Mouse (Mus musculus): Measurements from ENCODE around the gene 1700042G07Rik. TPM values are rescaled to one million over a fixed set of nuclear protein-coding genes. Genes with fewer than 3 reads are reported as not detected.

Gene 1700042G07Rik
- polyA plus RNA-seq, 1 experiment from 2014 or later: not detected

DNA sequence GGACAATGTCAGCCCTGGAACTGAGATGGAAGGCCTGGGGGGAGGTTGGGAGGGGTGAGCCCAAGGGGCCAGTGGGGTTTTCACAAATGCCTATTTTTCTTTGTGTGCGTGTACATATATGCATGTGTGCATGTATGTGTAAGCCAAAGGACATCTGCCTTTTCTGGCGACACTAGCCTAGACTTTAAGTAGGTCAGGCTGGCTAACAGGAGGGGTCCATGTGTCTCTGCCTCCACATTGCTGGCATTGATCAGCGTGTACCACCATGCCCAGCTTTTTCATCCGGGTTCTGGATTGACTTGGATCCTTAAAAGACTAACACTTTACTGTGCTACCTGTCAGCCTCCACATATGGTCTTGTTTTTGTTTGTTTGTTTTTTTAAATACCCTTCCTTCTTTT, 580 bp downstream of the 1700042G07Rik start:
- WGBS: 94% methylated on average over 4 of the region's 4 CpGs
- DNase-seq (ENCODE audit: low spot score) (no peak), ATAC-seq (ENCODE audit: low FRiP score) (no peak)
- H3K4me1 ChIP-seq (replicated peaks; ENCODE audit: control insufficient read depth, insufficient read depth, low read length): peaks cover 22% of the 10 kb centered on the region
- no peak overlapping the region for H3K27ac ChIP-seq
- H3K4me3 ChIP-seq (replicated peaks; ENCODE audit: low read length): no peak overlapping the region
- no peak overlapping the region for H3K9ac ChIP-seq
- no peaks in the 10 kb centered on the region for H3K36me3 ChIP-seq (replicated peaks; ENCODE audit: control insufficient read depth, insufficient read depth)
- H3K27me3 ChIP-seq (ENCODE audit: control insufficient read depth, insufficient read depth, low read length): no peaks in the 10 kb centered on the region
- no peak overlapping the region for H3K4me2 ChIP-seq (replicated peaks)
- no peaks in the 10 kb centered on the region for H3K9me3 ChIP-seq (ENCODE audit: control insufficient read depth, low read length)

DNA sequence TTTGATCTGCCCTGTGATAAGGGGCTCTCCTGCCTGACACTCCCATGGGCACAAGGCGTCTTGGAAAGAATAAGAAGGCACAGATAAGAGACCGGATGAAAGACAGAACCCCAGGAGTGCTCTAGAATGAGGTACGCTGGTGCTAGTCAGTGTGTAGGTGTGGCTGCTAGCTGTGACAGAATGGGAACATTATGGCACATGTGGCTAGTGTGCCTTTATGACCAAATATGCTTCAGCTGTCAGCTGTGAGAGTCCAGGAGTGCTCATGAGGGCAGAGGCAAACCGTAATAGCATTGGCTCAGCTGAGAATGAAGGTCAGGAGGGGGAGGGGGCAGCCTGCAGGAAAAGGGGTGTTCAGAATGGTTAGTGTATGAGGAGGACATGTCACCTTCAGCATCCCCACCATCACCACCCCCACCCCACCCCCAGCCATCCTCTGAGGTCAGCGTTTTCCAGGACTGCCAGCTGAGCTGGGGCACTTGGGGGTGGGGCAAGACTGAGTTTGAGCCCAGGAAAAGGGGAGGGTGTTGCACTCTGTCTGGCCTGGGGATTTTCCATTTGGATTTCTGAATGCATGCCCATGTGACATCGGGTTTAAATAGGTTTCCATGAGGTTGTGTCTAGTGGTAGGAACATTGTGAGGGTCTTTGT, 1.4 kb downstream of the 1700042G07Rik start:
- no peak overlapping the region for H3K4me2 ChIP-seq (replicated peaks)
- no peak overlapping the region for H3K9ac ChIP-seq
- no peaks in the 10 kb centered on the region for H3K36me3 ChIP-seq (replicated peaks; ENCODE audit: control insufficient read depth, insufficient read depth)
- H3K4me1 ChIP-seq (replicated peaks; ENCODE audit: control insufficient read depth, insufficient read depth, low read length): peaks cover 22% of the 10 kb centered on the region
- no peak overlapping the region for H3K4me3 ChIP-seq (replicated peaks; ENCODE audit: low read length)
- DNase-seq (ENCODE audit: low spot score) (no peak), ATAC-seq (ENCODE audit: low FRiP score) (no peak)
- H3K27me3 ChIP-seq (ENCODE audit: control insufficient read depth, insufficient read depth, low read length): no peaks in the 10 kb centered on the region
- WGBS: 49% methylated on average over 6 of the region's 6 CpGs
- no peak overlapping the region for H3K27ac ChIP-seq
- no peaks in the 10 kb centered on the region for H3K9me3 ChIP-seq (ENCODE audit: control insufficient read depth, low read length)

DNA sequence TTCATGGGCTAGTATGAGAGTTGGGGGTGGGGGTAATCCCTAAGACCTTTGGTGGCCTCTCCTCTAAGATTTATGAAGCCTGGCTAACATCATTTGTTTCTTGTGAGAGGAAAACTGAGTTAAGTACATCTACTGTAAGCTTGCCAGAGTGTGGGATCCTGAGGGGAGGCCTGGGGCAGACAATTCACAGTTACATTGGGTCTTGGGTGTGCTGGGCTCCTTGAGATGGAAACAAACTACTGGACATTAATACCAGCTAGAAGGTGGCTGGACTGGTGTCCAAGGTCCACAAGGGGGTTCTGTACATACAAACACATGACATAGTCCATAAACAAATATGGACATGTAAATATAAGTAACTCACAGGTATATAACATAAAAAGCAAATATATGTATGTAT, 2.0 kb downstream of the 1700042G07Rik start:
- Histone ChIP-seq H3K9ac (no peak overlapping the region), H3K4me1 (replicated peaks; ENCODE audit: control insufficient read depth, insufficient read depth, low read length) (peaks cover 22% of the 10 kb centered on the region), H3K4me2 (replicated peaks) (no peak overlapping the region), H3K4me3 (replicated peaks; ENCODE audit: low read length) (no peak overlapping the region), H3K27ac (no peak overlapping the region), H3K9me3 (ENCODE audit: control insufficient read depth, low read length) (no peaks in the 10 kb centered on the region), H3K27me3 (ENCODE audit: control insufficient read depth, insufficient read depth, low read length) (no peaks in the 10 kb centered on the region), H3K36me3 (replicated peaks; ENCODE audit: control insufficient read depth, insufficient read depth) (no peaks in the 10 kb centered on the region)
- DNase-seq (ENCODE audit: low spot score): no peak
- ATAC-seq (ENCODE audit: low FRiP score): no peak

DNA sequence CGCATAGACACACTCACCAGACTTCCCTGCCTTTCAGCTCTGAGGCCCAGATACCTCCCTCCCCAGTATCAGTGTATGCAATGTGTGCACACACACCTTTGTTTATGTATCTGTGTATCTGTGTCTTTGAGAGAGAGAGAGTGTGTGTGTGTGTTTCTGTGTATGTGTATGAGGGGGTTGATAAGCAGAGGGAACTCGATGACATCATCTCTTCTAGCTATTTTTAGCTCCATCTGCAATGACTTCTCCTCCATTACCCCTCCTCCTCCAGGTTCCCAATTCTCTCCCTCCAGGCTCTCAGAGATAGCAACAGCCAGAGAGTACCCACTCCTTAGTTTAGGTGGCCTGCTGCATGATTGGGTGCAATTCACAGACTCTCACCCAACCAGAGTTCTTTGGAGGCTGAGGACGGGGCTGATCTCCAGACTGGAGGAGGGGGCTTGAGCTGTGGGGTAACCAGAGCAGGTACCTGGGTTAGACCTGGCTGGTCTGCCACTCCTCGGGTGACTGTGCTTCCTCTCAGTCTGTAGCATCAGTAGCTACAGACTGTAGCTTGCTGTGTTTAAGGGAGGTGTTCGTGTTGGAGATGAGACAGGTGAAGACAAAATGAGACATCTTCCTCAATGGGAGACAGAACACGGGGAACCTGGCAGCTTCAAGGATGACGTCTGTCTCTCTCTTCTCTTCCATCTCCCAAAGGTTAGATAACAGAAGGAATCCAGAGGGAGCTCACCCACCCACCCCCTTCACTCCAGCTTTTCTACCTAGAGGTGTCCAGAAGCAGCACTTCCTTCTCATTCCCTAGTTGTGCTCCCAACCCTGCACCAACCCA, 2.8 kb downstream of the 1700042G07Rik start:
- 73% methylated on average over 7 of the region's 7 CpGs for WGBS
- H3K9ac ChIP-seq: peak overlapping the region; percentile 34; the same call in 1 of the 2 replicates
- DNase-seq (ENCODE audit: low spot score) (no peak), ATAC-seq (ENCODE audit: low FRiP score) (no peak)
- H3K4me1 ChIP-seq (replicated peaks; ENCODE audit: control insufficient read depth, insufficient read depth, low read length): peaks cover 22% of the 10 kb centered on the region
- H3K9me3 ChIP-seq (ENCODE audit: control insufficient read depth, low read length): no peaks in the 10 kb centered on the region
- H3K4me3 ChIP-seq (replicated peaks; ENCODE audit: low read length): no peak overlapping the region
- no peak overlapping the region; the same call in 1 of the 2 replicates for H3K4me2 ChIP-seq (replicated peaks)
- H3K36me3 ChIP-seq (replicated peaks; ENCODE audit: control insufficient read depth, insufficient read depth): no peaks in the 10 kb centered on the region
- peak overlapping the region; percentile 49; the same call in 1 of the 2 replicates for H3K27ac ChIP-seq
- H3K27me3 ChIP-seq (ENCODE audit: control insufficient read depth, insufficient read depth, low read length): no peaks in the 10 kb centered on the region

DNA sequence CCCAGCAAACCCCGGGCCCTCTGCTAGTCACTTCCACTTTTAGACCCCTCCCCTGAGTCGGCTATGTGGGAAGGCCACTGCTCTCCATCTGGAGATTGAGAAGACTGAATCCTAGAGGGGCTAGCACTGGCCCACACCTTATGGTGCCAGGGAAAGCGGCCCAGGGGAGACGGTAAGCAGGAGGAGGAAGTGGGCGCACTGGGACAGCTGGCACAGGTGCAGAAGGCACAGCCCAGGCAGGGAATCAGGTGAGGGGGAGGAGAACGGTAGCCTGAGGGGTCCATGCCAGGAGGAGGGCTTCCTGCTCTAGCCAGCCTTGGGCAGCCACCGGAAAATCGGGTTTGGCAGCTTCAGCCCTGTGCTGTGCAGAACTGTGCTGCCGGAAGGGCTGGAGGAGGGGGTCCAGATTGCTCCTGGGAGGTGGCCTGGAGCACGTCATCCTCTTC, 3.4 kb downstream of the 1700042G07Rik start:
- ATAC-seq (ENCODE audit: low FRiP score) (peak; percentile 90), DNase-seq (ENCODE audit: low spot score) (peak; percentile 60)
- Histone ChIP-seq H3K4me3 (replicated peaks; ENCODE audit: low read length) (no peak overlapping the region), H3K4me1 (replicated peaks; ENCODE audit: control insufficient read depth, insufficient read depth, low read length) (peaks cover 22% of the 10 kb centered on the region), H3K27ac (peak overlapping the region; percentile 49; the same call in 1 of the 2 replicates), H3K27me3 (ENCODE audit: control insufficient read depth, insufficient read depth, low read length) (no peaks in the 10 kb centered on the region), H3K9me3 (ENCODE audit: control insufficient read depth, low read length) (no peaks in the 10 kb centered on the region), H3K4me2 (replicated peaks) (peak overlapping the region; percentile 33), H3K36me3 (replicated peaks; ENCODE audit: control insufficient read depth, insufficient read depth) (no peaks in the 10 kb centered on the region), H3K9ac (peak overlapping the region; percentile 34)
- WGBS: 20% methylated on average over 10 of the region's 10 CpGs

DNA sequence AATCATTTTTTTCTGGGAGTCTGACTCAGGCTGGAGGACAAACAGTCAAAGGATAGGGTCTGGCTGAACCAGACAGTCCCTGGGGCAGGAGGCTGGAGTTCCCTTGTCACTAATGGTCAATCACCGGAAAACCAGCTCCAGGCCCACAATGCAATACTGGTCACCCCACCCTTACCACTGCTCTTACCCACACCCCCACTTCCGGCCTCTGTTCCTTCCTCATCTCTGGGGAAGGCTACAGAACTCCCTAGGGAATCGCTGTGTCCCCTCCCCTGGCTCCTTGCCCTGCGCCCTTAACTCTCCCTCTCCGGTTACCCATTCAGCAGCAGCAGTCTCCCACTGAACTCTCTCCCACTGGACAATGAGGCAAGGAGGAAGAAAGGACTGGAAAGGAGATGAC, 4.0 kb downstream of the 1700042G07Rik start:
- Histone ChIP-seq H3K36me3 (replicated peaks; ENCODE audit: control insufficient read depth, insufficient read depth) (no peaks in the 10 kb centered on the region), H3K4me3 (replicated peaks; ENCODE audit: low read length) (no peak overlapping the region), H3K4me1 (replicated peaks; ENCODE audit: control insufficient read depth, insufficient read depth, low read length) (peaks cover 22% of the 10 kb centered on the region), H3K27ac (peak overlapping the region; percentile 49; the same call in 1 of the 2 replicates), H3K9ac (no peak overlapping the region), H3K4me2 (replicated peaks) (peak overlapping the region; percentile 33), H3K9me3 (ENCODE audit: control insufficient read depth, low read length) (no peaks in the 10 kb centered on the region), H3K27me3 (ENCODE audit: control insufficient read depth, insufficient read depth, low read length) (no peaks in the 10 kb centered on the region)
- ATAC-seq (ENCODE audit: low FRiP score): 0 out of 2 replicates have a peak, but pooled peaks have one; percentile 36
- DNase-seq (ENCODE audit: low spot score): no peak
- 30% methylated on average over 4 of the region's 5 CpGs for WGBS

DNA sequence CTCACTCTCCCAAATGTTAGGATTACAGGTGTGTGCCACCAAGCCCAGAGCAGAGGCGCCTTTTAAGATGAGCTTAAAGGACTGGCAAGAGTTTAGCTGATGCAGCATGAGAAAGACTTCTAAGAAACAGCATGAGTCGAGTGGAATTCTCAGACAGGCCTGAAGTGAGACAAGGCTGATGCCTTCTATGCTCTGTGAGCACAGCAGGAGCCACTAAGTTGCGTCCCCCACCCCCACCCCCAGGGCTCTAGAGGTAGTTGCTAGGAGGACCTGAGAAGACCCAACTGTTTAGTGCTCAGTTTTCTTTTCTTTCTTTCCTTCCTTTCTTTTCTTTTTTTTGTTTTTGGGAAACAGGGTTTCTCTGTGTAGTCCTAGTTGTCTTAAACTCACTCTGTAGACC, 8.9 kb downstream of the 1700042G07Rik start:
- Histone ChIP-seq H3K9ac (no peak overlapping the region), H3K4me3 (replicated peaks; ENCODE audit: low read length) (no peak overlapping the region), H3K27ac (no peak overlapping the region), H3K27me3 (ENCODE audit: control insufficient read depth, insufficient read depth, low read length) (no peaks in the 10 kb centered on the region), H3K36me3 (replicated peaks; ENCODE audit: control insufficient read depth, insufficient read depth) (no peaks in the 10 kb centered on the region), H3K9me3 (ENCODE audit: control insufficient read depth, low read length) (no peaks in the 10 kb centered on the region), H3K4me2 (replicated peaks) (no peak overlapping the region), H3K4me1 (replicated peaks; ENCODE audit: control insufficient read depth, insufficient read depth, low read length) (0 out of 2 replicates have a peak, but pooled peaks cover 2% of the 10 kb centered on the region)
- DNase-seq (ENCODE audit: low spot score): no peak
- no peak for ATAC-seq (ENCODE audit: low FRiP score)
- WGBS: 26% methylated on average over 3 of the region's 3 CpGs

DNA sequence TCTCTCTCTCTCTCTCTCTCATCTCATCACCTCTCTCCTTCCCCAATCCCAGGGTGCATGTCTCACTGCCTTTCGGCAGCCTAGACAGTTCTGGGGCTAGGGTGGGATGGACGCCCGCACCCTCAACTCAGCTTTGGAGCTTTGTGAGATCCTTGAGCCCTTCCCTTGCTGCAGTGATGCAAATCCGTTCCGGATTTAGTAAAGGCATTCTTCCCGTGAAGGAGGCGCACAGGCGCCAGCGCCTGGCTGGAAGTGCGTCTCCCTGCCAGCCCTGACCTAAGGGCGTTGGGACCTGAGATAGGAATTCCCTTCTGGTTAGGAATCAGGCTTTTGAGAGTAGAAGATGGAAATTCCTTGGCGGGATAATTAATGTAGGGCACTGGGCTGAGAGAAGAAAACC, 9.6 kb downstream of the 1700042G07Rik start:
- H3K4me3 ChIP-seq (replicated peaks; ENCODE audit: low read length): no peak overlapping the region
- peak overlapping the region; percentile 33 for H3K4me2 ChIP-seq (replicated peaks)
- no peaks in the 10 kb centered on the region for H3K27me3 ChIP-seq (ENCODE audit: control insufficient read depth, insufficient read depth, low read length)
- ATAC-seq (ENCODE audit: low FRiP score) (no peak), DNase-seq (ENCODE audit: low spot score) (peak; percentile 28)
- 0 out of 2 replicates have a peak, but pooled peaks cover 2% of the 10 kb centered on the region for H3K4me1 ChIP-seq (replicated peaks; ENCODE audit: control insufficient read depth, insufficient read depth, low read length)
- H3K36me3 ChIP-seq (replicated peaks; ENCODE audit: control insufficient read depth, insufficient read depth): no peaks in the 10 kb centered on the region
- H3K9me3 ChIP-seq (ENCODE audit: control insufficient read depth, low read length): no peaks in the 10 kb centered on the region
- no peak overlapping the region for H3K27ac ChIP-seq
- 6% methylated on average over 12 of the region's 12 CpGs for WGBS
- no peak overlapping the region for H3K9ac ChIP-seq

DNA sequence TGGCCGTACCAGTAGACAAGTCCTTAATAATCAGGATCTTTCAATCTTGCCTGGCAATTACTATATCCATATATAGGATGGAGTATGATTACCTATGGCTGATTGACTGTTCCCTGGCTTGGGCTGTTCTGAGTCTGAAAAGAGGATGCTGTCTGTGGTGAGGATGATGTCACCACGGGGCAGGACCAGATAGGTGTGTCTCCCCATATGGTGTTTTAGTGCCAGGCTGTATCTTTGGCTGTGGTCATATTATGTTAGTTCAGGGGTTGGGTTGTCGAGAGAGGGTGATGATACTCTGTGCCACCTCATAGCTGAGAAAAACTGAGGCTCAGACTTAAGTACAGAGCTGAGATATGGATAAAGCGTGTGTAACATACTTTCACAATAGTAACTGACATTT, 11.9 kb downstream of the 1700042G07Rik start:
- Histone ChIP-seq H3K36me3 (replicated peaks; ENCODE audit: control insufficient read depth, insufficient read depth) (no peaks in the 10 kb centered on the region), H3K4me3 (replicated peaks; ENCODE audit: low read length) (no peak overlapping the region), H3K9ac (no peak overlapping the region), H3K4me1 (replicated peaks; ENCODE audit: control insufficient read depth, insufficient read depth, low read length) (0 out of 2 replicates have a peak, but pooled peaks cover 2% of the 10 kb centered on the region), H3K27me3 (ENCODE audit: control insufficient read depth, insufficient read depth, low read length) (no peaks in the 10 kb centered on the region), H3K9me3 (ENCODE audit: control insufficient read depth, low read length) (no peaks in the 10 kb centered on the region), H3K27ac (no peak overlapping the region), H3K4me2 (replicated peaks) (no peak overlapping the region)
- 95% methylated on average over 4 of the region's 4 CpGs for WGBS
- ATAC-seq (ENCODE audit: low FRiP score) (no peak), DNase-seq (ENCODE audit: low spot score) (no peak)
